In genomic region chr8:83585333-83585732, GRCm38 (mm10) we compare ENCODE assay signal across 19 mouse cellular contexts. TPM values are rescaled to one million over a fixed set of nuclear protein-coding genes. Genes with fewer than 3 reads are reported as not detected.
A peak's percentile ranks its signal among the peaks of the same experiment; 100 is the strongest.
DNase-seq lines count a peak whose midpoint lies in the region; ATAC-seq and TF ChIP-seq lines count a peak whose summit lies in the region.
"Had no signal": no experiment of that assay in that cellular context is flagged by ENCODE, and none has a peak within 500 bp of the region (broad histone marks: within the 10 kb centered on the region; RNA-seq: fewer than 3 reads in every experiment).

No protein-coding gene starts in this region.

- TF ChIP-seq CTCF in heart, adult 2 months (IDR thresholded peaks at IDR 0.05) = no peak
- no peak for TF ChIP-seq CTCF in kidney, postnatal 0 days (IDR thresholded peaks at IDR 0.05; ENCODE audit: low read depth)

- no peaks in the 10 kb centered on the region; the same call in 1 of the 2 replicates for H3K36me3 ChIP-seq in heart, adult 2 months (ENCODE audit: control insufficient read depth, insufficient read depth, low read length)
- H3K36me3 ChIP-seq in heart, embryonic 10.5 days = peaks cover 53% of the 10 kb centered on the region
- H3K36me3 ChIP-seq in kidney, postnatal 0 days (ENCODE audit: insufficient read depth, low read length) = 0 out of 2 replicates have a peak, but pooled peaks cover 2% of the 10 kb centered on the region
- H3K36me3 ChIP-seq in kidney, embryonic 14.5 days (ENCODE audit: control insufficient read depth, insufficient read depth, low read length) = peaks cover 25% of the 10 kb centered on the region; the same call in 1 of the 2 replicates
- H3K36me3 ChIP-seq in liver, embryonic 15.5 days (replicated peaks) = peaks cover 38% of the 10 kb centered on the region
- H3K36me3 ChIP-seq in forebrain, embryonic 16.5 days (ENCODE audit: control insufficient read depth, insufficient read depth) = no peaks in the 10 kb centered on the region
- H3K36me3 ChIP-seq: stomach, embryonic 15.5 days had no signal

- no peak overlapping the region for H3K4me2 ChIP-seq in kidney, postnatal 0 days (ENCODE audit: low read length)
- no peak overlapping the region for H3K4me2 ChIP-seq in kidney, embryonic 14.5 days (replicated peaks; ENCODE audit: low read depth, low read length)
- H3K4me2 ChIP-seq in liver, embryonic 15.5 days = no peak overlapping the region
- H3K4me2 ChIP-seq in forebrain, embryonic 16.5 days (ENCODE audit: low read length) = no peak overlapping the region
- H3K4me2 ChIP-seq: neural tube, embryonic 13.5 days; stomach, embryonic 15.5 days had no signal

- no peak for TF ChIP-seq EP300 in heart, adult 2 months (IDR thresholded peaks at IDR 0.05; ENCODE audit: insufficient read depth, low read depth, low read length)

- no peak overlapping the region for H3K4me3 ChIP-seq in heart, adult 2 months
- H3K4me3 ChIP-seq in heart, embryonic 10.5 days = no peak overlapping the region
- no peak overlapping the region for H3K4me3 ChIP-seq in kidney, postnatal 0 days (replicated peaks; ENCODE audit: low read depth, low read length)
- no peak overlapping the region for H3K4me3 ChIP-seq in kidney, embryonic 14.5 days (ENCODE audit: low read length)
- no peak overlapping the region for H3K4me3 ChIP-seq in liver, embryonic 15.5 days (replicated peaks)
- no peak overlapping the region for H3K4me3 ChIP-seq in forebrain, embryonic 16.5 days (replicated peaks; ENCODE audit: low read length)
- H3K4me3 ChIP-seq: limb, embryonic 10.5 days; neural tube, embryonic 13.5 days; stomach, embryonic 15.5 days had no signal

- no peak overlapping the region for H3K9ac ChIP-seq in heart, adult 2 months (ENCODE audit: low read depth, low read length)
- 0 out of 2 replicates have a peak overlapping the region, but pooled peaks have one; percentile 23 for H3K9ac ChIP-seq in kidney, postnatal 0 days (ENCODE audit: low read depth, low read length)
- H3K9ac ChIP-seq in kidney, embryonic 14.5 days (ENCODE audit: low read depth, low read length) = no peak overlapping the region
- no peak overlapping the region for H3K9ac ChIP-seq in liver, embryonic 15.5 days
- H3K9ac ChIP-seq in forebrain, embryonic 16.5 days (replicated peaks; ENCODE audit: low read depth, low read length) = no peak overlapping the region
- H3K9ac ChIP-seq: neural tube, embryonic 13.5 days; stomach, embryonic 15.5 days had no signal

- intact Hi-C loops in heart, adult 2 months (cut with DNase I) = no loop called here

- no peak for TF ChIP-seq POLR2A in heart, adult 2 months (IDR thresholded peaks at IDR 0.05; ENCODE audit: insufficient read depth, low read depth, low read length)

- no peaks in the 10 kb centered on the region for H3K27me3 ChIP-seq in heart, adult 2 months (ENCODE audit: control insufficient read depth, insufficient read depth, low read length)
- no peaks in the 10 kb centered on the region for H3K27me3 ChIP-seq in heart, embryonic 10.5 days (ENCODE audit: insufficient read depth, poor library complexity, severe bottlenecking)
- H3K27me3 ChIP-seq in kidney, postnatal 0 days (ENCODE audit: insufficient read depth, low read length) = no peaks in the 10 kb centered on the region
- H3K27me3 ChIP-seq in kidney, embryonic 14.5 days (ENCODE audit: control insufficient read depth, insufficient read depth, low read length) = no peaks in the 10 kb centered on the region
- H3K27me3 ChIP-seq in liver, embryonic 15.5 days = no peaks in the 10 kb centered on the region
- no peaks in the 10 kb centered on the region for H3K27me3 ChIP-seq in forebrain, embryonic 16.5 days (replicated peaks; ENCODE audit: control insufficient read depth, insufficient read depth, low read length)
- H3K27me3 ChIP-seq: neural tube, embryonic 13.5 days; stomach, embryonic 15.5 days had no signal

- H3K27ac ChIP-seq in heart, adult 2 months = peak overlapping the region; percentile 31; the same call in 1 of the 2 replicates
- no peak overlapping the region for H3K27ac ChIP-seq in heart, embryonic 10.5 days
- no peak overlapping the region for H3K27ac ChIP-seq in kidney, postnatal 0 days
- H3K27ac ChIP-seq in kidney, embryonic 14.5 days (ENCODE audit: low read depth, low read length) = no peak overlapping the region
- H3K27ac ChIP-seq in liver, embryonic 15.5 days (replicated peaks) = peak overlapping the region; percentile 58
- no peak overlapping the region for H3K27ac ChIP-seq in forebrain, embryonic 16.5 days (ENCODE audit: low read length)
- H3K27ac ChIP-seq: limb, embryonic 10.5 days; neural tube, embryonic 13.5 days; stomach, embryonic 15.5 days had no signal

- DNase-seq in heart, adult 2 months = no peak
- DNase-seq in heart, embryonic 10.5 days (ENCODE audit: low spot score) = no peak
- DNase-seq in kidney, postnatal 0 days (ENCODE audit: low spot score) = no peak
- DNase-seq in cerebellum, postnatal 36 days = peak; percentile 68 to 72
- DNase-seq: thymus, postnatal 14 days had no signal

- H3K9me3 ChIP-seq in heart, embryonic 10.5 days = no peaks in the 10 kb centered on the region
- H3K9me3 ChIP-seq in kidney, postnatal 0 days (replicated peaks; ENCODE audit: low read length) = no peaks in the 10 kb centered on the region
- H3K9me3 ChIP-seq in kidney, embryonic 14.5 days (ENCODE audit: control insufficient read depth, low read length) = no peaks in the 10 kb centered on the region
- no peaks in the 10 kb centered on the region for H3K9me3 ChIP-seq in liver, embryonic 15.5 days (replicated peaks)
- H3K9me3 ChIP-seq in forebrain, embryonic 16.5 days (ENCODE audit: control insufficient read depth, low read length) = no peaks in the 10 kb centered on the region
- H3K9me3 ChIP-seq: limb, embryonic 10.5 days; neural tube, embryonic 13.5 days; stomach, embryonic 15.5 days had no signal

- peaks cover 7% of the 10 kb centered on the region; the same call in 1 of the 2 replicates for H3K79me2 ChIP-seq in heart, adult 2 months (replicated peaks; ENCODE audit: control insufficient read depth, insufficient read depth, low read length)

- 51% methylated on average over 3 of the region's 3 CpGs for WGBS in heart, adult 2 months
- WGBS in heart, embryonic 10.5 days = 81% methylated on average over 3 of the region's 3 CpGs
- WGBS in kidney, postnatal 0 days = 65% methylated on average over 3 of the region's 3 CpGs
- WGBS in kidney, embryonic 14.5 days = 74% methylated on average over 3 of the region's 3 CpGs
- WGBS in liver, embryonic 15.5 days (ENCODE audit: insufficient replicate concordance) = 71% methylated on average over 3 of the region's 3 CpGs
- WGBS in forebrain, embryonic 16.5 days = 69% methylated on average over 3 of the region's 3 CpGs

- ATAC-seq in kidney, postnatal 0 days (replicated peaks; ENCODE audit: low FRiP score, low read depth) = no peak
- no peak for ATAC-seq in kidney, embryonic 14.5 days (ENCODE audit: low FRiP score, low TSS enrichment)
- peak; percentile 29 for ATAC-seq in liver, embryonic 15.5 days (ENCODE audit: insufficient read depth)
- ATAC-seq in forebrain, embryonic 16.5 days = no peak
- no peak for ATAC-seq in erythroblast, adult 5-6 weeks (replicated peaks; ENCODE audit: low FRiP score, poor library complexity, severe bottlenecking)
- ATAC-seq: forebrain, embryonic 14.5 days had no signal

- H3K4me1 ChIP-seq in heart, adult 2 months (ENCODE audit: control insufficient read depth, insufficient read depth, low read length) = peaks cover 11% of the 10 kb centered on the region; the same call in 1 of the 2 replicates
- H3K4me1 ChIP-seq in heart, embryonic 10.5 days = peaks cover 29% of the 10 kb centered on the region
- H3K4me1 ChIP-seq in kidney, postnatal 0 days (replicated peaks; ENCODE audit: insufficient read depth, low read length) = 0 out of 2 replicates have a peak, but pooled peaks cover 4% of the 10 kb centered on the region
- H3K4me1 ChIP-seq in kidney, embryonic 14.5 days (ENCODE audit: control insufficient read depth, insufficient read depth, low read length) = peaks cover 12% of the 10 kb centered on the region
- H3K4me1 ChIP-seq in liver, embryonic 15.5 days (replicated peaks) = peaks cover 62% of the 10 kb centered on the region
- peaks cover 22% of the 10 kb centered on the region for H3K4me1 ChIP-seq in forebrain, embryonic 16.5 days (replicated peaks; ENCODE audit: control insufficient read depth, insufficient read depth, low read length)

RNA-seq across cellular contexts. Expression of gene Ndufb7, which starts 18.9 kb away (rescaled TPM):
- total RNA-seq in heart, adult 2 months (2021) = 100 to 1,000 TPM; 620 to 733 TPM
- 1,081 and 1,159 TPM in 2 replicates for polyA plus RNA-seq in heart, adult 2 months (2012; rRNA removed)
- 479 and 560 TPM in 2 replicates for polyA plus RNA-seq in heart, embryonic 10.5 days (2016; fragmentation: Nextera tagmentation; extraction: Ambion mirVana)
- 502 and 515 TPM in 2 replicates for polyA plus RNA-seq in kidney, postnatal 0 days (2015; fragmentation: Nextera tagmentation; extraction: Ambion mirVana)
- polyA plus RNA-seq in kidney, embryonic 14.5 days (2014; fragmentation: Nextera tagmentation; extraction: Ambion mirVana) = 348 and 423 TPM in 2 replicates
- 231 and 237 TPM in 2 replicates for polyA plus RNA-seq in liver, embryonic 15.5 days (2015; fragmentation: Nextera tagmentation; extraction: Ambion mirVana)
- 281 and 325 TPM in 2 replicates for polyA plus RNA-seq in forebrain, embryonic 16.5 days (2015; fragmentation: Nextera tagmentation; extraction: Ambion mirVana)
- total RNA-seq in erythroblast, adult 5-6 weeks (2015; ENCODE audit: low replicate concordance) = 49.8 and 57.9 TPM in 2 replicates
- total RNA-seq in erythroblast, adult 5-6 weeks (2017; ENCODE audit: low replicate concordance) = 59.0 and 89.2 TPM in 2 replicates

RNA-seq across cellular contexts. Expression of gene Tecr, which starts 22.4 kb away (rescaled TPM):
- 100 to 1,000 TPM; 445 to 505 TPM for total RNA-seq in heart, adult 2 months (2021)
- polyA plus RNA-seq in heart, adult 2 months (2012; rRNA removed) = 772 and 935 TPM in 2 replicates
- polyA plus RNA-seq in heart, embryonic 10.5 days (2016; fragmentation: Nextera tagmentation; extraction: Ambion mirVana) = 568 and 608 TPM in 2 replicates
- polyA plus RNA-seq in kidney, postnatal 0 days (2015; fragmentation: Nextera tagmentation; extraction: Ambion mirVana) = 560 and 574 TPM in 2 replicates
- 661 and 682 TPM in 2 replicates for polyA plus RNA-seq in kidney, embryonic 14.5 days (2014; fragmentation: Nextera tagmentation; extraction: Ambion mirVana)
- 329 and 344 TPM in 2 replicates for polyA plus RNA-seq in liver, embryonic 15.5 days (2015; fragmentation: Nextera tagmentation; extraction: Ambion mirVana)
- polyA plus RNA-seq in forebrain, embryonic 16.5 days (2015; fragmentation: Nextera tagmentation; extraction: Ambion mirVana) = 694 and 809 TPM in 2 replicates
- total RNA-seq in erythroblast, adult 5-6 weeks (2015; ENCODE audit: low replicate concordance) = 130 and 150 TPM in 2 replicates
- 47.5 and 77.4 TPM in 2 replicates for total RNA-seq in erythroblast, adult 5-6 weeks (2017; ENCODE audit: low replicate concordance)

RNA-seq across cellular contexts. Expression of gene Dnajb1, which starts 22.7 kb away (rescaled TPM):
- 10 to 100 TPM; 11.3 to 16.8 TPM for total RNA-seq in heart, adult 2 months (2021)
- polyA plus RNA-seq in heart, adult 2 months (2012; rRNA removed) = 13.4 and 17.4 TPM in 2 replicates
- polyA plus RNA-seq in heart, embryonic 10.5 days (2016; fragmentation: Nextera tagmentation; extraction: Ambion mirVana) = 51.9 and 71.5 TPM in 2 replicates
- polyA plus RNA-seq in kidney, postnatal 0 days (2015; fragmentation: Nextera tagmentation; extraction: Ambion mirVana) = 30.2 and 35.3 TPM in 2 replicates
- polyA plus RNA-seq in kidney, embryonic 14.5 days (2014; fragmentation: Nextera tagmentation; extraction: Ambion mirVana) = 42.5 and 48.9 TPM in 2 replicates
- 52.7 and 56.0 TPM in 2 replicates for polyA plus RNA-seq in liver, embryonic 15.5 days (2015; fragmentation: Nextera tagmentation; extraction: Ambion mirVana)
- polyA plus RNA-seq in forebrain, embryonic 16.5 days (2015; fragmentation: Nextera tagmentation; extraction: Ambion mirVana) = 58.6 and 62.3 TPM in 2 replicates
- total RNA-seq in erythroblast, adult 5-6 weeks (2015; ENCODE audit: low replicate concordance) = 12.9 and 25.7 TPM in 2 replicates
- 15.6 and 19.5 TPM in 2 replicates for total RNA-seq in erythroblast, adult 5-6 weeks (2017; ENCODE audit: low replicate concordance)

RNA-seq across cellular contexts. Expression of gene Olfr370, which starts 49.8 kb away (rescaled TPM):
- total RNA-seq in heart, adult 2 months (2021) = not detected
- polyA plus RNA-seq in heart, adult 2 months (2012; rRNA removed) = not detected in 2 replicates
- polyA plus RNA-seq in heart, embryonic 10.5 days (2016; fragmentation: Nextera tagmentation; extraction: Ambion mirVana) = not detected in 2 replicates
- not detected in 2 replicates for polyA plus RNA-seq in kidney, postnatal 0 days (2015; fragmentation: Nextera tagmentation; extraction: Ambion mirVana)
- polyA plus RNA-seq in kidney, embryonic 14.5 days (2014; fragmentation: Nextera tagmentation; extraction: Ambion mirVana) = not detected in 2 replicates
- polyA plus RNA-seq in liver, embryonic 15.5 days (2015; fragmentation: Nextera tagmentation; extraction: Ambion mirVana) = not detected in 2 replicates
- polyA plus RNA-seq in forebrain, embryonic 16.5 days (2015; fragmentation: Nextera tagmentation; extraction: Ambion mirVana) = not detected in 2 replicates
- not detected in 2 replicates for total RNA-seq in erythroblast, adult 5-6 weeks (2015; ENCODE audit: low replicate concordance)
- total RNA-seq in erythroblast, adult 5-6 weeks (2017; ENCODE audit: low replicate concordance) = not detected in 2 replicates
- total RNA-seq: gastrocnemius, adult 8-10 months; heart, postnatal 10 days; layer of hippocampus, postnatal 14 days; megakaryocyte, adult 5-6 weeks; MEL had no signal
- polyA plus RNA-seq: forebrain, embryonic 14.5 days; limb, embryonic 10.5 days; lung, embryonic 16.5 days; stomach, embryonic 15.5 days had no signal

Comparison
In these comparisons a context has a peak if more than half of its experiments do, and no peak if none do; other contexts are left out.
1. H3K27ac ChIP-seq: peak in heart, adult 2 months (single experiment) and liver, embryonic 15.5 days (single experiment); none in heart, embryonic 10.5 days (single experiment), kidney, postnatal 0 days (single experiment), kidney, embryonic 14.5 days (single experiment) and forebrain, embryonic 16.5 days (single experiment).
2. DNase-seq: peak in cerebellum, postnatal 36 days (2 of 2); none in heart, adult 2 months (0 of 2), heart, embryonic 10.5 days (single experiment) and kidney, postnatal 0 days (single experiment).